Mouse (Mus musculus): ENCODE measurements around the gene Dcp1a. TPM values are rescaled to one million over a fixed set of nuclear protein-coding genes. Genes with fewer than 3 reads are reported as not detected.

Gene Dcp1a
- polyA plus RNA-seq, 1 experiment from 2014 or later = 32.0 TPM

DNA sequence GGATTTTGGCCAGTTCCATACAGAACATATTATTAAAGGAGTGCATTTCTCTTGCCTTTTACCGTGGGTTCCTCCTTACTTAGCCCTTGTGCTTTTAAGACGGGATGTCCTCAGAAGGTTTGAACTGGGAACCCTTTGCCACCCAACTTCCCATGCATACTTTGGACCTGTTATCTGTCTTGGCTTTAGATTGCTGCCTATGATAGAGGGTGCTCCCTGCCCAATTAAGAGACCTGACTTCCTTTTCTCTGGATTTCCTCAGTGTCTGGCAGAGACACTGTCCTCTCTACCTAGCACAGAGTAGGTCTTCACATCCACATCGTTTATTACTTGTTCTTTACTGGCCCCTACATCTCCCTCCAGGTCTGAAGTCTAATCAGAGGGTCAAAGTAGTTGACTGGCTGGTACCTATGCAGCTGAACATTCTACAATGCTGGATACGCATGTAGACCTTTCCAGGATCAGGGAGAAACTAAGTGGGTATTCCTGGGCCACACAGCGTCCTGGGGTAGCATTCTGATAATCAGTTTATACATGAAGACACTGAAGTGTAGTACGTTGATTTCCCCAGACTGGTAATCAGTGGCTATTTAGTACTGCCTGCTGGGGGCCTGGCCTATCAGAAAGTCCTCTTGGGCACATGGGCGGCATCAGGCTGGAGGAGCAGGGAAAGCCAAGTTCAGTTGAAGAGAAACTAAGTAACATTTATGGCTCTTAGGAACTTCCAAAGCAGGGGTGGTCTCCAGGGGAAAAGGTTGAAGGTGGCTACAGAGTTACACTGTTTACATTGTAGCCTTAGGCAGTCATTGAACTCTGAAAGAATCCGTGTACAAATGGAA lies 71.1 kb downstream of the Dcp1a start:
- Histone ChIP-seq H3K9me3 (no peaks in the 10 kb centered on the region), H3K4me1 (peaks cover 30% of the 10 kb centered on the region), H3K27me3 (replicated peaks) (no peaks in the 10 kb centered on the region), H3K9ac (peak overlapping the region; percentile 92), H3K4me3 (peak overlapping the region; percentile 74), H3K4me2 (replicated peaks) (peak overlapping the region; percentile 77), H3K36me3 (no peaks in the 10 kb centered on the region), H3K27ac (no peak overlapping the region)
- 37% methylated on average over 8 of the region's 8 CpGs for WGBS
- no peak for ATAC-seq (ENCODE audit: low FRiP score, low read depth)

DNA sequence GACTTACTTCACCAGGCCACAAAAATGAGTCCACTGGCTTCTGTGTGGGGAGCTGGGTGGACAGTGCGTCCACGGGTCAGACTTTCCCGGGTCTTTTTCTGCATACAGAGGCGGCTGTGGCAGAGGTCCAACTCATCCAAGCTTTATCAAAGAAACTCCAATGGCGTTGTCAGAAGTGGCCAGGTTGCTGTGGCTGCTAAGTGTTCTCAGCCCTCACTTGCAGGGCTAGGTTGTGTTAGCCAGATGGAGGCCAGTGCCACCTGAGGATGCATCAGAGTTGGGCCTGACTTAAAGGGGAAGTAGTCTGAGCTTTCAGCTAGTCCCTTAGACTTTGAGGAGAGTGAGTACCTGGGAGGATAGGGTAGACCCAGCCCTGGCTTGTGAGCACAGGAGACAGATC lies 72.2 kb downstream of the Dcp1a start:
- WGBS = 84% methylated on average over 5 of the region's 5 CpGs
- Histone ChIP-seq H3K4me2 (replicated peaks) (peak overlapping the region; percentile 77), H3K4me3 (no peak overlapping the region), H3K27ac (no peak overlapping the region), H3K9ac (no peak overlapping the region), H3K36me3 (no peaks in the 10 kb centered on the region), H3K4me1 (peaks cover 30% of the 10 kb centered on the region), H3K27me3 (replicated peaks) (no peaks in the 10 kb centered on the region), H3K9me3 (no peaks in the 10 kb centered on the region)
- ATAC-seq (ENCODE audit: low FRiP score, low read depth) = no peak

DNA sequence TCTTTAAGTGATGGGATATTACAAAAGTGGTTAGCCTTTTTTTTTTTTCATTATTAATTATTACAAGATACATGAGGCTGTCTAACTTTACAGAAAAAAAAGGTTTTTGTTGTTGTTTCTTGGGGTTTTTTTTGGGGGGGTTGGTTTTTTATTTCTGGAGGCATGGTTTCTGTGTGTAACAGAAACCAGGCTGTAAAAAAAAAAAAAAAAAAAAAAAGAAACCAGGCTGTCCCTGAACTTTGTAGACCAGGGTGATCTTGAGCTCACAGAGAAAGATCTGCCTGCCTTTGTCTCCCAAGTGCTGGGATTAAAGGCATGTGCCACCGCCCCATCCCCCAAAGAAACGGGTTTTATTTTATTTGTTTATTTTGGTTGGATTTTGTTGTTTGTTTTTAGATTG lies 72.6 kb downstream of the Dcp1a start:
- no peaks in the 10 kb centered on the region for H3K36me3 ChIP-seq
- 87% methylated on average over 2 of the region's 2 CpGs for WGBS
- no peak overlapping the region for H3K4me3 ChIP-seq
- H3K9me3 ChIP-seq = no peaks in the 10 kb centered on the region
- no peak overlapping the region for H3K4me2 ChIP-seq (replicated peaks)
- no peak overlapping the region for H3K9ac ChIP-seq
- no peaks in the 10 kb centered on the region for H3K27me3 ChIP-seq (replicated peaks)
- H3K4me1 ChIP-seq = peaks cover 30% of the 10 kb centered on the region
- H3K27ac ChIP-seq = no peak overlapping the region
- no peak for ATAC-seq (ENCODE audit: low FRiP score, low read depth)

DNA sequence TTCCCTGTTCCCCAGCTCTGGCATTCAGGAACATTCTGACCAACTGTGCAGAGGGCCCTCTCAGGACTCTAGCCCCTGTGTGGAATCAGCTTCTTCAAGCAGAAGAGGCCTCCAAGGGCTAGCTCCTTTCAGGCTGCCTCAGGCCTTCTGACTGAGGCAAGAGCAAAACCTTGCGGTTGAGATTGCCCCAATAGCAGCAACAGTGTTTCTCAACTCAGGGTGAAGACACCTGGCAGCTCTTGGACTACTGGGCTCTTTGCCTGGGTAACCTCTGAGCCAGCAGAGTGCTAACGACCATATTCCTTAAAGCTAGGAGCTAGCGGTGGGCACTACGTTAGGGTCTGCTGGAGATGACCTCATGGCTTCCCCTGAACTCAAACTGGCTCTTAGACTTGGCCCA lies 73.8 kb downstream of the Dcp1a start:
- Histone ChIP-seq H3K4me3 (no peak overlapping the region), H3K9ac (no peak overlapping the region), H3K27me3 (replicated peaks) (no peaks in the 10 kb centered on the region), H3K27ac (no peak overlapping the region), H3K4me1 (peaks cover 27% of the 10 kb centered on the region), H3K36me3 (no peaks in the 10 kb centered on the region), H3K4me2 (replicated peaks) (no peak overlapping the region), H3K9me3 (no peaks in the 10 kb centered on the region)
- ATAC-seq (ENCODE audit: low FRiP score, low read depth) = no peak
- 91% methylated on average over 4 of the region's 4 CpGs for WGBS

DNA sequence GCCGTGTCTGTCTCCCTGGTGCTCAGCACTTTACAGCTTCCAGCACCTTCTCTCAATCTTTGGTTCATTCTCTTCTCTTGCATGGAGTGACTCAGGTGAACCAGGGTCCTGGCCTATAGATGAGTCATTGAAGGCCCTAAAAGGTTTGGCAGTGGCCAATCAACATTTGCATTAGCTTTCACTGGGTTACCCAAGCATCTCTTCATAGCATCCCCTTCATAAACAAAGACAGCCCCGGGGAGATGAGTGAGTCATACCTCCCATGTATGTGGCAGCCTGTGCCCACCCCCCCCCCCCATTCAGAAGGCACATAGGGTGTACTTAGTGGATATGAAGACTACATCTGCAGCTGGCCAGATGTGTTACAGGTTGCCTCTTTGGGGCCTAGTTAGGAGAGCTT lies 77.3 kb downstream of the Dcp1a start:
- H3K9ac ChIP-seq = no peak overlapping the region
- no peaks in the 10 kb centered on the region for H3K9me3 ChIP-seq
- H3K27ac ChIP-seq = no peak overlapping the region
- peaks cover 32% of the 10 kb centered on the region for H3K36me3 ChIP-seq
- no peak overlapping the region for H3K4me3 ChIP-seq
- ATAC-seq (ENCODE audit: low FRiP score, low read depth) = no peak
- H3K4me2 ChIP-seq (replicated peaks) = no peak overlapping the region
- WGBS = 85% methylated on average over 2 of the region's 2 CpGs
- H3K27me3 ChIP-seq (replicated peaks) = no peaks in the 10 kb centered on the region
- peaks cover 5% of the 10 kb centered on the region for H3K4me1 ChIP-seq

DNA sequence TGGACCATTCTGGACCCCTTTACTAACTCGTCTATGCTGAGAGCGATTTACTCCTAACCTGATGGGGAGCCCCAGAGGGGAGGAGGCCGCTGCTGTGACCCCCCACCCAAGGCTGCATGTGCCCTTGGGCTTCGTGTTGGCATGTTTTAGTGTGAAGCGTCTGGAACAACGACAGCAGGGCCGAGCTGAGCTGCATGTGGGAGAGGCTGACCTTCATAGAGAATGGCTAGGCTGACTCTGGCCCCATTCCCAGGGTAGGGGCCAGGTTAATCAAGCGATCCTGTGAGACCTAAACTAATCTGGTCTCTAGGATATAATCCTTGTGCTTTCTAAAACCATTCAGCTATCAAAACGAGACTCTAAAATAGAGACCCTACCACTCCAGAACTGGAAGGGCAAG lies 78.4 kb downstream of the Dcp1a start:
- Histone ChIP-seq H3K9ac (no peak overlapping the region), H3K4me2 (replicated peaks) (no peak overlapping the region), H3K36me3 (peaks cover 35% of the 10 kb centered on the region), H3K27ac (no peak overlapping the region), H3K4me3 (no peak overlapping the region), H3K9me3 (no peaks in the 10 kb centered on the region), H3K4me1 (peaks cover 7% of the 10 kb centered on the region), H3K27me3 (replicated peaks) (no peaks in the 10 kb centered on the region)
- 91% methylated on average over 9 of the region's 9 CpGs for WGBS
- no peak for ATAC-seq (ENCODE audit: low FRiP score, low read depth)

DNA sequence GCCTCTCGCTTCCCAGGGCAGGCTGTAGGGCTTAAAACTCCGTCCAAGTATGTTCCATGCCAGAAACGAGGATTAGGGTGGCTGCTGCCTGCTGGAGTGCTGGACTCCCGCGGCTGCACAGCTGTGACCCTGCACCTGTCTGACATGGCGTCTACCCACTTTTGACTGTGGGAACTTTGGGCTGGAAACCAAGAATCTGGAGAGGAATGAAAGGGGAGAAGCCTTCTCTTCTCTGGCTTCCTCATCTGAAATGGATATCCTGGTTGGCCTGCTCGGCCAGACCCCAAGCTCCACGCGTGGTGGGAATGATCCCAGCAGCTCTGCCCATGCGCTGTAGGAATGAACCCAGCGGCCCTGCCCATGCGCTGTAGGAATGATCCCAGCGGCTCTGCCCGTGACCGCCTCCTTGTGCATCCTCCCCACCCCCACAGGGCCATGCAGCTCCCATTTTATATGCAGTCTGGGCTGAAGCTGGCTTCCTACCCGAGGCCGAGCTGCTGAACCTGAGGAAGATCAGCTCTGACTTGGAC lies 80.1 kb downstream of the Dcp1a start:
- no peak overlapping the region for H3K4me2 ChIP-seq (replicated peaks)
- H3K4me1 ChIP-seq = peaks cover 7% of the 10 kb centered on the region
- no peak for ATAC-seq (ENCODE audit: low FRiP score, low read depth)
- WGBS = 91% methylated on average over 17 of the region's 17 CpGs
- H3K9me3 ChIP-seq = no peaks in the 10 kb centered on the region
- no peaks in the 10 kb centered on the region for H3K27me3 ChIP-seq (replicated peaks)
- no peak overlapping the region for H3K9ac ChIP-seq
- no peak overlapping the region for H3K27ac ChIP-seq
- peaks cover 42% of the 10 kb centered on the region for H3K36me3 ChIP-seq
- no peak overlapping the region for H3K4me3 ChIP-seq

DNA sequence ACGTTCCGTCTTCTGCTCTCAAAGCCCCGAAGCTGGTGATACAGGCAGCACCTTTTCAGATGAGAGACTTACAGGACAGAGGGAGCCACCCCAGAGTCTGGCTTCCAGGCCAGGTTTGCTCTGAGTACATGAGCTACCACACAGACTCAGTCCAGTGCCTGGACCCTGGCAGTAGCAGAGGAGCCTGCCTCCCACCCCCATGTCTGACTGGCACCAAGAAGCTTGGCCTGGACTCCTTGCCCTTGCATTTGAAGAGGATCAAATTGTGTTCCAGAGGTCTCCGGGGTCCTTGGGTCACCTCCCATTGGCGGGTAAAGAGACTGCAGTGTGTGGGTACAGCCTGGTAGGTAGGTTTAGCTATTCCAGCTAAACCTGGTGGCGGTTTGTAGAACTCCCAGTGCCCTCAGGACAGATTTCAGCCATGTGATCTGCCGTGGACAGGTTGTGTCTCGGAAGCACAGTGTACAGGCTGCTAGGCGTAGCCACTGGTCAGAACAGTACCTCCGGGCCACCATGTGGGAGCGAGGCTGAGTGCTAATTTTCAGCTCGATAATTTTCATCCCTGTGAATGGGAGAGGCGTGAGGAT lies 81.6 kb downstream of the Dcp1a start:
- no peak overlapping the region for H3K4me2 ChIP-seq (replicated peaks)
- peaks cover 57% of the 10 kb centered on the region for H3K36me3 ChIP-seq
- no peak overlapping the region for H3K9ac ChIP-seq
- H3K27me3 ChIP-seq (replicated peaks) = no peaks in the 10 kb centered on the region
- 94% methylated on average over 13 of the region's 13 CpGs for WGBS
- no peak for ATAC-seq (ENCODE audit: low FRiP score, low read depth)
- H3K9me3 ChIP-seq = no peaks in the 10 kb centered on the region
- peaks cover 7% of the 10 kb centered on the region for H3K4me1 ChIP-seq
- H3K4me3 ChIP-seq = no peak overlapping the region
- no peak overlapping the region for H3K27ac ChIP-seq

DNA sequence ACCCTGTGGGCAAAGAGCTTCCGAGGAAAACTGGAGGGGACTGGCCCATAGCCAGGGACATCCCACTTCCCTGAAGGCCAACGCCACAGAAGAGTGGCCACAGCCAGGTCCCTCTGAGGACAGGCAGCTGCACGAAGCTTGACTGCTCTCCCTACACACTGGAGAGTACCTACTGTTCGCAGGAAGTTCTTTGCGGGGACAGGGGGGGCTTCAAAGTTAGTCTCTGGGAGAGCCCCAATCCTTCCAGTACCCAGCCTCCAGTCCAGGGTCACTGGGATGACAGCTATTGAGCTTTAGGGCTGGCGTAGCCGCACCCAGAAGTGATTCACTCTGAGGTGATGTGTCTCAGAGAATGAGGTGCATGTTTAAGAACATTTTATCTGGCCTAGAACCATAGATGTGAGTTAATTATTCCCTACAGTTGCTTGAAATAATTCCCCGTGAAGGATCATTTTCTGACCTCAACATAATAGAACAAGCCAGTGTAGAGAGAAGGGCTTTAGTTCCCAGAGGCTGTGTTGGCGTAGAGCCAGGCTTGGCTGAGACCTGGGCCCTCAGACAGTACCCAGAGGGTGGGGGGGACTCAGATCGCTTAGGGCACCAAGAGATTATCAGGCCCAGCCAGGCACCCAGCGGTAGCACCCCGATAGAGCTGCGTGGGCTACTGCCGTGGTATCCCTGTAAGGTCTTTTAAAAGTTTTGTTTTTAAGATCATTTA lies 82.3 kb downstream of the Dcp1a start:
- no peak for ATAC-seq (ENCODE audit: low FRiP score, low read depth)
- Histone ChIP-seq H3K27ac (no peak overlapping the region), H3K4me2 (replicated peaks) (no peak overlapping the region), H3K9me3 (no peaks in the 10 kb centered on the region), H3K4me3 (no peak overlapping the region), H3K4me1 (peaks cover 7% of the 10 kb centered on the region), H3K27me3 (replicated peaks) (no peaks in the 10 kb centered on the region), H3K9ac (no peak overlapping the region), H3K36me3 (peaks cover 64% of the 10 kb centered on the region)
- 84% methylated on average over 14 of the region's 14 CpGs for WGBS

DNA sequence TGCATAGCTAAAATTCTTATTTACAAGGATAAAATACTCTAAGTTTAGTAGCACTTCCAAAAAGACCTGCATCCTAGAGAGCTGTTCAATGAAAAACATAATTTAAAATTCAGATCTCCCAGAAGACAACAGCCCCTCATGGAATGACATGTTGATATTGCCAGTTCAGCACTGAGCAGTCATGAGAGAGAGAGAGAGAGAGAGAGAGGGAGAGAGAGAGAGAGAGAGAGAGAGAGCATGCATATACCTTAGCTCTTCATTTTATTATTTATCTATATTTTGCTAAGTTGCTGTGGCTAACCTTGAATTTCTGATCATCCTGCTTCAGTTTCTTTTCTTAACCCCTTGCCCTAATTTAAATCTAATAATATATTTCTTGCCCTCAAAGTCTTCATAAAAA lies 83.0 kb downstream of the Dcp1a start:
- Histone ChIP-seq H3K9ac (no peak overlapping the region), H3K36me3 (peaks cover 71% of the 10 kb centered on the region), H3K9me3 (no peaks in the 10 kb centered on the region), H3K27ac (no peak overlapping the region), H3K4me2 (replicated peaks) (no peak overlapping the region), H3K27me3 (replicated peaks) (no peaks in the 10 kb centered on the region), H3K4me3 (no peak overlapping the region), H3K4me1 (peaks cover 7% of the 10 kb centered on the region)
- ATAC-seq (ENCODE audit: low FRiP score, low read depth) = no peak

DNA sequence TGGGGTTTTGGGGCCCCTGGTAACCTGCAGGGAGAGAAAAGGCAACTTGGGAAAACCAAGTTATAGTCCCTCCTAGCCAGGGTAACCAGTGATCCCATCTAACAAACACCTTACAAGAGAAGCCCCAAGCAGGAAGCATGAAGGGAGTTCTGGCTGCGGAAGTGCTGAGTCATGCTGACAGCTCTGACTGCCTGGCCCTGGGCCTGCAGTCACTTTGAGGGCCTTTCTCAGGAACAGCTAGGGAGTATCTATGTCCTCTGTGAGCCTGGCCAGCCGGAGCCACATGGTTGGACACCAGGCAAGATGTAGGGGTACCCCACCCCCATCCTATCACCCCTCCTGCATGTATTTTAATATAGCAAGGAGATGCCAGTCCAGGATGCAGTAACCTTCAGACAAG lies 85.1 kb downstream of the Dcp1a start:
- peaks cover 7% of the 10 kb centered on the region for H3K4me1 ChIP-seq
- H3K4me2 ChIP-seq (replicated peaks) = no peak overlapping the region
- no peak for ATAC-seq (ENCODE audit: low FRiP score, low read depth)
- no peak overlapping the region for H3K4me3 ChIP-seq
- H3K27me3 ChIP-seq (replicated peaks) = no peaks in the 10 kb centered on the region
- H3K36me3 ChIP-seq = peaks cover 80% of the 10 kb centered on the region
- H3K27ac ChIP-seq = no peak overlapping the region
- no peak overlapping the region for H3K9ac ChIP-seq
- 100% methylated on average over 2 of the region's 2 CpGs for WGBS
- no peaks in the 10 kb centered on the region for H3K9me3 ChIP-seq

DNA sequence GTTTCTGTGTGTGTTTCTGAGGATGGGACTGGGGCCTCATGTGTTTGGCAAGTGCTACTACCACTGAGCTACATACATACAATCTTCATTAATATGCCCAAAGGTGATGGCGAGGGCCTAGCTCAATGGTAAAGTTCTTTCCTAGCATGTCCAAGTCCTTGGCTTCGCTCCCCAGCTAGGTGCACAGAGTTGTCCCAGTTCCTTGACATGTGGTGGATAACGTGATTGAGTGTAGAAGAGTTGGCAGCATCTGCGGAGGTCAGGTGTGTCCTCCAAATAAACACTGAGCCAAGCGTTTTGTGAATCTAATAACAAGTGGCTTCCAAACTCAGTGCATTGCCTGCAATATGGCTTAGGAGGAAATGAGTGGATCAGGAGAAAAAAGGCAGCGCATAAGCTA lies 87.0 kb downstream of the Dcp1a start:
- ATAC-seq (ENCODE audit: low FRiP score, low read depth) = no peak

More for the DNA sequence above, 87.0 kb downstream of the Dcp1a start:
- no peak overlapping the region for H3K9ac ChIP-seq
- H3K4me3 ChIP-seq = no peak overlapping the region
- no peaks in the 10 kb centered on the region for H3K9me3 ChIP-seq
- H3K4me1 ChIP-seq = peaks cover 6% of the 10 kb centered on the region
- 98% methylated on average over 6 of the region's 6 CpGs for WGBS
- no peak overlapping the region for H3K27ac ChIP-seq
- no peak overlapping the region for H3K4me2 ChIP-seq (replicated peaks)
- peaks cover 79% of the 10 kb centered on the region for H3K36me3 ChIP-seq
- H3K27me3 ChIP-seq (replicated peaks) = no peaks in the 10 kb centered on the region
